Mouse (Mus musculus) Patski (cell line): ENCODE data around the gene Eno3. TPM values are rescaled to one million over a fixed set of nuclear protein-coding genes. Genes with fewer than 3 reads are reported as not detected.

Source experiments
- ATAC-seq: fragments of 100-300 bp; one replicate; pipeline ENCODE4 v1.8.0; 2021
- CTCF ChIA-PET: fragments of 350-600 bp; sonication (Branson Sonifier 250); formaldehyde crosslinking; loops from one replicate; lab custom pipeline; 2022; ENCODE audit warnings: inconsistent platforms; lab: Charles Lee
- POLR2A ChIA-PET: fragments of 350-600 bp; sonication (Branson Sonifier 250); formaldehyde crosslinking; loops from one replicate; lab custom pipeline; 2022; ENCODE audit warnings: antibody characterized with exemption, inconsistent platforms; lab: Charles Lee
- DNase-seq: peaks from one replicate; pipeline ENCODE4 v3.0.0-alpha.2; 2011; ENCODE audit warnings: low read depth, low spot score
- H3K27me3 ChIP-seq: fragments of 371-371 bp; one replicate; pipeline ENCODE4 v1.5.1; 2021
- CTCF ChIP-seq: fragments of 100-300 bp; IDR thresholded peaks from one replicate; pipeline ENCODE4 v1.5.1; 2021
- in situ Hi-C: fragments of 300-500 bp; cut with MboI; formaldehyde crosslinking; loops from 3 replicates; pipeline ENCODE4 v1.11.1; 2018; ENCODE audit warnings: low pct_unique_long_range_greater_than_20kb, mixed read lengths
- polyA plus RNA-seq: library from polyadenylated mRNA; unstranded; gene quantifications from one replicate; pipeline ENCODE4 v1.2.3, GENCODE M21; 2021

The Eno3 gene
- polyA plus RNA-seq, 1 experiment from 2014 or later, result 16.2 TPM

DNA sequence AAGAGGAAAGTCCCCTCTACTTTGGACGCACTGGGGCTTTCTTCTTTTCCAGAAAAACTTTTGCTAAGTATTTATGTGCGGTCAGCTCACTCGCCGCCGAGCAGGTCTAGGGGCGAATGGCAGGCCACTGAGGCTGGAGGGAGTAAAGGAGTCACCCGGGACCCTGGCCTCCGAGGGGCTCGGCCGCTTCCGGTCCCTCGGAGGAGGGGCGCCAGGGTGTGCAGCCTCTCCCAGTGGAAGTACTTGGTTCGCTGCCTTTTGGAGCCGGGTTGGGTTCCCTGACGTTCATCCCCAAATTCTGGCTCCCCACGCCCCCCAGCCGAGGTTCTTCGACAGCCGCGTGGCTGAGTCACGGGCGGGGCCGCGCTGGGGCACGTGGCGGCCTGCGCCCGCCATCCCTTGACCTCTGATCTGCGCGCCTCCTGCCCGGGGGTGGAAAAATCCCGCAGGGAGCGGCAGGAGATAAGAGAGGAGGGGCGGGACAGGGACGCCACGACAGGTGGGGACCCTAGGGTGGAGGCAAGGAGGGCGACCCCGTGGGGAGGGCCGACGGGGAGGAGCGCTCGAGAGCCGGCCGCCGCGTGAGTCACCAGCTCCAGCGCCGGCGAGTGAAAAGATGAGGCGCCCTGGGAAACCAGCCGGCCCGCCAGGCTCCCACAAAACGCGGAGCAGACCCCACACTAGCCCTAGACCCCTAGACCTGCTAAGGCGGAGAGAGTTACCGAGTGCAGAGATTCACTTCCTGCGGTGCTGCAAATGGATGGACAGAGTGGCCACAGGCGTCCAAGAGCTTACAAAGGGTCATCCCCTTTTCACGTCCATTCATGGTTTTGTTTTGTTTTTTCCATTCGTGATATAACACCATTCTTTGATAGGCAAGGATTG is 1.2 kb upstream of the Eno3 start:
- no peaks in the 10 kb centered on the region for H3K27me3 ChIP-seq
- ATAC-seq, result peak; percentile 18
- CTCF ChIA-PET, result interaction anchor here (1.0 to 2.0 kb wide), 2 partner anchors 10 to 12 kb away, joined by 3 to 7 read pairs; no protein-coding TSS in a partner anchor
- in situ Hi-C loops, result no loop called here
- no peak for TF ChIP-seq CTCF
- DNase-seq, result no peak
- POLR2A ChIA-PET, result interaction anchor here (0.6 to 6.4 kb wide), 3 partner anchors 9 to 734 kb away, joined by 3 to 52 read pairs (median 5); partner anchors contain the start of genes Eif5a, Rnf167, Slc25a11 and Spag7

DNA sequence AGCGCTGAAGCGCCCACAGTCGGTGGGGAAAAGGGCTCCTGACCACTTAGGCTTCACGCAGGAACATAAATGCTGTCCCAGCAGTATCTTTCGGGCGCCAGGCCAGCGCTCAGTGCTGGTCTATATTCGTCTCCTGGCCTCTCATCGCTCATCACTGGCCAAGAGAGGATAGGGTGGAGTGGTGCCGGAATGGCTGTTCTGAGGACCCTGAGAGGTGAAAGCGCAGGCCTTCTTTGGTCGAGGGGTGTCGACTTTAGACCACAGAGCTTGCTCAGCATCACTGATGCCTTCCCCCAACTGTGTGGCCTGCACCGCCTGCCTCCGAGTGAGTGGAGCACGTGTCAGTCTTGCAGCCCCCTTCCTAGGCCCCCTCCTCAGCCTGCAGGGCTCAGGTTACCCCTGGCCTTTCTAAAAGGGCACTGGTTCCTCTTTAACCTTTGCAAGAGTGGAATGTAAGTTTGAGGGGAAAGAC is 510 bp upstream of the Eno3 start:
- DNase-seq (no peak), ATAC-seq (no peak)
- in situ Hi-C loops, result no loop called here
- ChIA-PET POLR2A (interaction anchor here (1.8 to 6.4 kb wide), 2 partner anchors 9 to 11 kb away, joined by 3 to 52 read pairs; partner anchors contain the start of genes Rnf167, Slc25a11 and Spag7), CTCF (interaction anchor here (1.0 to 2.0 kb wide), 2 partner anchors 9 to 12 kb away, joined by 3 to 7 read pairs; no protein-coding TSS in a partner anchor)
- H3K27me3 ChIP-seq, result no peaks in the 10 kb centered on the region
- no peak for TF ChIP-seq CTCF

DNA sequence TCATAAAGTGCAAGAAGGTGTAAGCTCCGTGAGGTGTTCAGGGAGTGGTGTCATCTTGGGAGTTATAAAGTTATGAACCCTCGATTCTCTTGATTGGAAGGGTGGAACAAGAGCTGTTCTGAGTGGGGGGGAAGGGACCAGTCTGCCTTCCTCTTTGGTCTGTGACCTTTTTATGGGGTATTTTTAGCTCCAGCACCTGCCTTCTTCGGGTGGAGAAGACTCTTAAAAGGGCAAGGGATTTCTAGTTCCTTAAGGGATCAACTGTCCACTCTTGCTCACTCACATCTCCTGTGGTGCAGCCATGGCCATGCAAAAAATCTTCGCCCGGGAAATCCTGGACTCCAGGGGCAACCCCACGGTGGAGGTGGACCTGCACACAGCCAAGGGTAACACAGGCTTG is 571 bp downstream of the Eno3 start:
- ATAC-seq, result no peak
- in situ Hi-C loops, result no loop called here
- POLR2A ChIA-PET, result interaction anchor here (6.4 kb wide), 1 partner anchor 10 kb away, joined by 52 read pairs; the partner anchor contains the start of gene Spag7
- TF ChIP-seq CTCF, result no peak
- CTCF ChIA-PET, result interaction anchor here (2.0 kb wide), 1 partner anchor 8 kb away, joined by 7 read pairs; no protein-coding TSS in a partner anchor
- DNase-seq, result no peak
- no peaks in the 10 kb centered on the region for H3K27me3 ChIP-seq

DNA sequence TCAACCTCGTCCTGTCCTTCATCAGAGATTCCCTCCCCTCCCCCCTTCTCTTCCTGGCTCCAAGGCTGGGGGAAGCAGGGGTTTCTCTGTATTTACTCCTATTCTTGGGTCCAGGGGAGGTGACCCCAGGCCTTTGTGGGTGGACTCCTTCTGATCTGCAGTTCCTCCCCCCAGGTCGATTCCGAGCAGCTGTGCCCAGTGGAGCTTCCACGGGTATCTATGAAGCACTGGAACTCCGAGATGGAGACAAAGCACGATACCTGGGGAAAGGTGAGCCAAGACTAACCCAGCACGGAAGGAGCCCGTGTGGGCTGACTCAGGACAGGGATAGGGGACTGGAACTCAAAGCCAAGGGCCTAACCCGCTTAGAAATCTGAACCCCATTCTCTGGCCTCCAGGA is 989 bp downstream of the Eno3 start:
- CTCF ChIA-PET, result no interaction called here
- DNase-seq, result no peak
- in situ Hi-C loops, result no loop called here
- POLR2A ChIA-PET, result interaction anchor here (6.4 kb wide), 1 partner anchor 10 kb away, joined by 52 read pairs; the partner anchor contains the start of gene Spag7
- no peaks in the 10 kb centered on the region for H3K27me3 ChIP-seq
- TF ChIP-seq CTCF, result no peak
- ATAC-seq, result no peak

DNA sequence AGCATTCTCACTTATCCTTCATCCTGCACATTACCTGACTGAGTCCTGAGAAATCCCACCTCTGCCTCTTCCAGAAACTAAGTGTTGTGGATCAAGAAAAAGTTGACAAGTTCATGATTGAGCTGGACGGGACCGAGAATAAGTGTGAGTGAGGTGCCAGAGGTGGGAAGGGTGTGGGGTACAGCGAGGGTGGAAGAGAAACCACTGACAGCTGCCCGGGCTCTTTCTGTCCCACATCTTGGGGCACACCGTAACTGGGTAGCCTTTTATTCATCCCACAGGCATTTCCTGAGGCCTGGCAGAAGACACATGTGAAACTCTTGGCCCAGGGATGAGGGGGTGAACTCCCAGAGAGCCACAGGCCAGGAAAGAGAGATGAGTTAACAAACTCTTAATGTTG is 1.5 kb downstream of the Eno3 start:
- H3K27me3 ChIP-seq, result no peaks in the 10 kb centered on the region
- in situ Hi-C loops, result no loop called here
- ChIA-PET CTCF (no interaction called here), POLR2A (interaction anchor here (6.4 kb wide), 1 partner anchor 9 kb away, joined by 52 read pairs; the partner anchor contains the start of gene Spag7)
- no peak for TF ChIP-seq CTCF
- ATAC-seq (no peak), DNase-seq (no peak)

DNA sequence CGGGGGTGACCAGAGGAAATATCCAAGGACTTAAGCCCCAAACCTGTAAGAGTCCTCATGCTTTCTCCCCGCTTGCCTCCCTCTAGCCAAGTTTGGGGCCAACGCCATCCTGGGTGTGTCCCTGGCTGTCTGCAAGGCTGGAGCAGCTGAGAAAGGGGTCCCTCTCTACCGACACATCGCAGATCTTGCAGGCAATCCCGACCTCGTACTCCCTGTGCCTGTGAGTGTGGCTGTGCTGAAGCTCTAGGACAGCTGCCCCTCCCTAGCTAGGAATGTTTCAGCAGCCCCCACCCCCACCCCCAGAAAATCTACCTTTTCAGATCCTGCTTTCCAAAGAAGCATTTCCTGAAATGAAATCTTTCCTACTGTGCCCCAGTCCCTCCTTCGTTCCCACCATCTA is 1.9 kb downstream of the Eno3 start:
- ChIA-PET POLR2A (interaction anchor here (6.4 kb wide), 1 partner anchor 9 kb away, joined by 52 read pairs; the partner anchor contains the start of gene Spag7), CTCF (interaction anchor here (1.5 kb wide), 1 partner anchor 9 kb away, joined by 4 read pairs; no protein-coding TSS in a partner anchor)
- TF ChIP-seq CTCF, result no peak
- in situ Hi-C loops, result no loop called here
- ATAC-seq (no peak), DNase-seq (no peak)
- H3K27me3 ChIP-seq, result no peaks in the 10 kb centered on the region

DNA sequence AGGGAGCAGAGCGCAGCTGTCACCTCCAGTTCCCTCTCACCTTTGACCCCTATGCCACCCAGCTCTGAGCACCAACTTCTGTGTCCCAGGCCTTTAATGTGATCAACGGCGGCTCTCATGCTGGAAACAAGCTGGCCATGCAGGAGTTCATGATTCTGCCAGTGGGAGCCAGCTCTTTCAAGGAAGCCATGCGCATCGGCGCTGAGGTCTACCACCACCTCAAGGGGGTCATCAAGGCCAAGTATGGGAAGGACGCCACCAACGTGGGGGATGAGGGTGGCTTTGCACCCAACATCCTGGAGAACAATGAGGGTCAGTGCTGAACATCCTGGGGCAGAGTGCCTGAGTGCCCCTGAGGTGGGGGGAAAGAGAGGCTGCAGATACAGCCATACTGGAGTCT is 3.6 kb downstream of the Eno3 start:
- ATAC-seq, result no peak
- in situ Hi-C loops, result no loop called here
- TF ChIP-seq CTCF, result no peak

DNA sequence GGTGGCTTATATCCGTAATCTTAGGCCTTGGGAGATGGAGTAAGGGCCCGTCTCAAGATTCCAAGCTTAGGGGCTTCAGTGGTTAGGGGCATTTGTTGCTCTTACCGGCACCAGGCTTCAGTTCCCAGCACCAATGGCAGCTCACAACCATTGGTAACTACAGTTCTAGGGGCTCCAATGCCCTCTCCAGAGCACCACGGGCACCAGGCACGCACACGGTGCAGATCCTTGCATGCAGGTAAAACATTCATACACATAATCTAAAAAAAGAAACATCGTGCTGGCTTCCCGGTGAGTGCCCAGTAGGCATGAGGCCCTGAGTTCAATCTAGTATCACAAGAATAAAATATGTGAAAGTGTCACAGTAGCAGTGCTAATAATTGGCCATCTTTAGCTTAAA is 6.1 kb downstream of the Eno3 start:
- CTCF ChIA-PET, result interaction anchor here (1.0 kb wide), 1 partner anchor 14 kb away, joined by 3 read pairs; no protein-coding TSS in a partner anchor

More for the DNA sequence above, 3.6 kb downstream of the Eno3 start:
- H3K27me3 ChIP-seq, result no peaks in the 10 kb centered on the region
- ChIA-PET CTCF (no interaction called here), POLR2A (no interaction called here)
- DNase-seq, result no peak

DNA sequence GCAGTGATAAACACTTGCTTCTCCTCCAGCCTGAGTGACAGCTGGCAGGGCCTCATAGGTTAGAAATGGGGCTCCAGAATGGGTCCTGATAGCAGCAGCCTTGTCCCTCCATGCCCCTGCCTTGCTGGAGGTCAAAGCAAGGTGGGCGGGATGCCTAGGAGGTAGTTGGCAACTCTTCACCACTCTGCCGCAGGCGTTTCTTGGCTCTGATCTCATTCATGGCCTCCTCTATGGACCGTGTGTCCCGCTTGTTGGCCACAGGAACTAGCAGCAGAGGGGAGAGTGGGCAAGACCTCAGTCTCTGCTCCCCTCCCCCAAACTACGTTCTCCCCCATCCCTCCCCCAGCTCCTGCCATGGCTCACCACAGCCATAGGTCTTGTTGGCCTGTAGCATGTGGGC is 7.0 kb downstream of the Eno3 start:
- ChIA-PET CTCF (no interaction called here), POLR2A (no interaction called here)
- TF ChIP-seq CTCF, result no peak
- ATAC-seq, result no peak
- in situ Hi-C loops, result no loop called here
- H3K27me3 ChIP-seq, result no peaks in the 10 kb centered on the region
- no peak for DNase-seq

More for the DNA sequence above, 6.1 kb downstream of the Eno3 start:
- no peak for TF ChIP-seq CTCF
- DNase-seq (no peak), ATAC-seq (no peak)
- H3K27me3 ChIP-seq, result no peaks in the 10 kb centered on the region
- in situ Hi-C loops, result no loop called here
- POLR2A ChIA-PET, result interaction anchor here (0.6 kb wide), 1 partner anchor 26 kb away, joined by 6 read pairs; no protein-coding TSS in a partner anchor

DNA sequence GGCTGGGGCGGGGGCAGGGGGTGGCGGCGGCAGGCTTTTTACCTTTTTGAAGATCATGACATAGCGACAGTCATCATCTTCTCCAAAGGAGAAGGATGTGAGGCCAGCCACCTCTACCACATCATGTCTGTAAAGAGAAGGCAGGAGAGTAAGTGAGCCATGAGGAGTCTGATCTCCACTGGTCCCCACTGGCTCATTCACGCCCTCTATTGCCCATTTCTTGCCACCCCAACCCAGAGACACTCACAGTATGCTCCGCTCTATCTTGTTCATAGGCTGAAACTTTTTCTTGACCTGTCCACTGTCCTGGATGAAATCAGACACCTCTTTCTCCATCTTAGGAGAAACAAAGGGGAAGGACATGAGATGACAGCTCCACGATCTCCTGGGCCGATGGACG is 7.7 kb downstream of the Eno3 start:
- H3K27me3 ChIP-seq, result no peaks in the 10 kb centered on the region
- ATAC-seq (no peak), DNase-seq (no peak)
- no peak for TF ChIP-seq CTCF
- ChIA-PET CTCF (no interaction called here), POLR2A (interaction anchor here (6.5 kb wide), 1 partner anchor 8 kb away, joined by 52 read pairs; the partner anchor contains the start of genes Eno3 and Pfn1)
- in situ Hi-C loops, result no loop called here
